Mouse (Mus musculus) stomach, embryonic 14.5 days (tissue): ENCODE data around the gene Dph1. TPM values are rescaled to one million over a fixed set of nuclear protein-coding genes. Genes with fewer than 3 reads are reported as not detected.

Experiments used
- ATAC-seq: fragments of 200-750 bp; cut with Nextera tagmentation; 2 replicates; pipeline ENCODE4 v1.8.0; 2017; ENCODE audit warnings: low read depth, moderate TSS enrichment; ENCODE audit not compliant: insufficient number of reproducible peaks, insufficient read depth, low FRiP score
- H3K27ac ChIP-seq: fragments of 300-500 bp; sonication (generic); 2 replicates; pipeline ENCODE4 v1.5.1; 2014; ENCODE audit warnings: mild to moderate bottlenecking, low read length, moderate library complexity, mixed read lengths
- H3K27me3 ChIP-seq: fragments of 300-500 bp; sonication (generic); 2 replicates; pipeline ENCODE4 v1.6.1; 2014; ENCODE audit warnings: low read length, control low read depth, mixed read lengths; ENCODE audit not compliant: control insufficient read depth, insufficient read depth
- H3K36me3 ChIP-seq: fragments of 300-500 bp; sonication (generic); 2 replicates; pipeline ENCODE4 v1.6.1; 2014; ENCODE audit warnings: mild to moderate bottlenecking, control low read depth, low read length, moderate library complexity, mixed read lengths; ENCODE audit not compliant: control insufficient read depth, insufficient read depth
- H3K4me1 ChIP-seq: fragments of 300-500 bp; sonication (generic); 2 replicates; pipeline ENCODE4 v1.6.1; 2014; ENCODE audit warnings: low read length, control low read depth, mixed read lengths; ENCODE audit not compliant: control insufficient read depth, insufficient read depth
- H3K4me2 ChIP-seq: fragments of 300-500 bp; sonication (generic); replicated peaks from 2 replicates; pipeline ENCODE4 v1.6.1; 2014; ENCODE audit warnings: low read depth, low read length, control low read depth
- H3K4me3 ChIP-seq: fragments of 300-500 bp; sonication (generic); 2 replicates; pipeline ENCODE4 v1.5.1; 2014; ENCODE audit warnings: low read depth, low read length, control low read depth
- H3K9ac ChIP-seq: fragments of 300-500 bp; sonication (generic); replicated peaks from 2 replicates; pipeline ENCODE4 v1.6.1; 2014; ENCODE audit warnings: low read depth, mild to moderate bottlenecking, control low read depth, low read length, moderate library complexity, mixed read lengths
- H3K9me3 ChIP-seq: fragments of 300-500 bp; sonication (generic); 2 replicates; pipeline ENCODE4 v1.6.1; 2016; ENCODE audit warnings: low read depth, low read length, control low read depth; ENCODE audit not compliant: control insufficient read depth
- WGBS: fragments of 180-500 bp; shearing (Covaris S2); extraction: QIAGEN DNeasy Blood & Tissue Kit; methylation state at CpG from one replicate; pipeline ENCODE4 v1.1.7; 2014; 5-methylcytosine and 5-hydroxymethylcytosine counted together
- polyA plus RNA-seq: library from polyadenylated mRNA; unstranded; fragments of >200 nt; fragmentation: Nextera tagmentation; extraction: Ambion mirVana; gene quantifications from 2 replicates; pipeline ENCODE4 v1.2.1, GENCODE M21; 2014

Dph1 gene
- polyA plus RNA-seq, 1 experiment from 2014 or later, result 20.5 TPM

DNA sequence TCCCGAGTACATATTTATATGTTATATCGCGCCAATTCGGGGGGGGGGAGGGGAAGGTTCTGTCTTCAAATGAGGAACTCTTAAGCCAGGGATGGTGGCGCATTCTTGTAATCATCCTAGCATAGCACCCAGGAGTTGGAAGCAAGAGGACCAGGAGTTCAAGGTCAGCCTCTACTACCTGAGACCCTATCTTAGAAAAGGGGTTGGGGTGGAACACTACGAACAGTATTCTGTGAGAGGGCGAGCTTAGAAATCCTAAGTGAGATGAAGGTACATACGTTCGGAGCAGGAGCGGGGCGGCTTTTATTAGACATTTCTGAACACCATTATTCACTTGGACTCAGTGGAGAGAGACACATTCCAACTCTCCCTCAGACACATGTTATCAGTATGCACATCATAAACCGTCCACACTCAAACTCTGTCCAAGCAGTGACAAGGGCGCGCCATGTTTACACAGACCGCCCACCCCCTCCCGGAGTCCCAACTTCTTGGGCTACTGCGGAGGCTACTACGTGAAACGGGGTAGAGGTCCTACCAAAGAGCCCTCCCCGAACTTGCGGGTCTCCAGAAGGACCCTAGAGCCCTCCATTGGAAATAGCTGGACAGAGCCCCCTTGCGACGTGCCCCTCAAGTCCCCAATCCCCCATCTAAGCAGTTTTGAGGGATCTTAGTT, 21.5 kb downstream of the Dph1 start, which contains the start of gene Hic1:
Gene Hic1, minus strand, starts transcription at position 115 of the 676 bp plus-strand sequence.
- H3K9me3 ChIP-seq, result no peaks in the 10 kb centered on the region
- peak within 1 kb of the TSS; percentile 63 for H3K4me2 ChIP-seq
- H3K27me3 ChIP-seq, result 0 out of 2 replicates have a peak, but pooled peaks cover 8% of the 10 kb centered on the region
- H3K4me1 ChIP-seq, result peaks cover 33% of the 10 kb centered on the region
- H3K36me3 ChIP-seq, result peaks cover 23% of the 10 kb centered on the region
- peak within 1 kb of the TSS; percentile 97 for H3K9ac ChIP-seq
- no peak for ATAC-seq
- H3K4me3 ChIP-seq, result peak within 1 kb of the TSS; percentile 85
- 2% methylated on average over 23 of the region's 23 CpGs for WGBS
- H3K27ac ChIP-seq, result peak within 1 kb of the TSS; percentile 98

- Histone ChIP-seq H3K4me1 (peaks cover 31% of the 10 kb centered on the region), H3K27me3 (0 out of 2 replicates have a peak, but pooled peaks cover 8% of the 10 kb centered on the region)
- WGBS, result under 1% methylated on average over 78 of the region's 83 CpGs
These were observed 22.3 kb downstream of the Dph1 start for GRCm38 (mm10) chr11:75168590-75169361.

DNA sequence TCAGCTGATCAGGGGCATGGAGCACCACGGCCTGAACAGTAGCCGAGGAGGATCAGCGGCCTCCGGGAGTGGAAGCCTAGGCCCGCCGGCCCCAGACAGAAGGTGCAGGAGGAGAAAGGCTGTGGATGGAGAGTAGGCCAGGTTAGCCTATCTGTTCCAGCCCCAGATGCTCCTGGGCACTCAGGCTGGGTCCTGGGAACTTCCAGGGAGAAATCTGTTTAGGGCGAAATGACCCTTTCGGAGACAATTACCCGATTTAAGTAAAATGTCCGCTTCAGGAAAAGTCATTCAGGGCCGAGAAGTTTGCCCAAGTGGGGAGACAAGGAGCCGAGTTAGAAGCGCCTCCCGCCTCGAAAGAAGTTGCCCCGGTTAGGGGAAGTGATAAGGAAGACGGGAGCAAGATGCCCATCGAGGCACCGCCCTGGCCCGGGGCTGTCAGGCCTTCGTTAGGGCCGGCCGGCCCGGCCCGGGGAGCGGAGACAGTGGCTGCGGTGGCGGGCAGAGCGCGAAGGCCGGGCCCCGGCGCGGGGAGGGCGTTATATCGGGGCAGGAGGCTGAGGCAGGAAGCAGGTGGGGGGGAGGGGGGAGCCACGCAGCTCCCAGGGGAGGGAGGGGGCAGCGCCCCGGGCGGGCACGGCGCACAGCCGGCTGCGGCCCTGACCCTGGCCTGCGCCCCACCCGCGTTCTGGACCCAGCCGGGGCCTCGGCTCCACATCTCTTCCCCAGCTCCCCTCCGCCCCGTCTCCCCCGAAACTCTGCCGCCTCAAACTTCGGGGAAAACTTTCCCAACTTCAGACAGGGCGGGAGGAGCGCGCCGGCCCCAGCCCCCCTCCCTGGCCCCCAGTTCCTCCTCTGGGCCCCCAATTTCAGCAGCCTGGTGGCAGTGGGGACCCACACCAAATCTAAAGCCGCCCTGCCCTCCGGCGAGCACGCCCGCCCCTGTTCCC, 23.1 kb downstream of the Dph1 start:
- H3K27ac ChIP-seq, result peak overlapping the region; percentile 98
- H3K27me3 ChIP-seq, result 0 out of 2 replicates have a peak, but pooled peaks cover 8% of the 10 kb centered on the region
- no peak for ATAC-seq
- peak overlapping the region; percentile 63 for H3K4me2 ChIP-seq
- H3K9me3 ChIP-seq, result no peaks in the 10 kb centered on the region
- 6% methylated on average over 47 of the region's 63 CpGs for WGBS
- H3K4me1 ChIP-seq, result peaks cover 37% of the 10 kb centered on the region
- H3K9ac ChIP-seq, result peak overlapping the region; percentile 97
- peak overlapping the region; percentile 85 for H3K4me3 ChIP-seq
- peaks cover 35% of the 10 kb centered on the region for H3K36me3 ChIP-seq

More at GRCm38 (mm10) chr11:75168590-75169361, 22.3 kb downstream of the Dph1 start:
- peak overlapping the region; percentile 63 for H3K4me2 ChIP-seq
- peak overlapping the region; percentile 85 for H3K4me3 ChIP-seq
- H3K27ac ChIP-seq, result peak overlapping the region; percentile 98
- peaks cover 26% of the 10 kb centered on the region for H3K36me3 ChIP-seq
- no peaks in the 10 kb centered on the region for H3K9me3 ChIP-seq
- peak overlapping the region; percentile 97 for H3K9ac ChIP-seq
- ATAC-seq, result peak; percentile 24; the same call in 1 of the 2 replicates

DNA sequence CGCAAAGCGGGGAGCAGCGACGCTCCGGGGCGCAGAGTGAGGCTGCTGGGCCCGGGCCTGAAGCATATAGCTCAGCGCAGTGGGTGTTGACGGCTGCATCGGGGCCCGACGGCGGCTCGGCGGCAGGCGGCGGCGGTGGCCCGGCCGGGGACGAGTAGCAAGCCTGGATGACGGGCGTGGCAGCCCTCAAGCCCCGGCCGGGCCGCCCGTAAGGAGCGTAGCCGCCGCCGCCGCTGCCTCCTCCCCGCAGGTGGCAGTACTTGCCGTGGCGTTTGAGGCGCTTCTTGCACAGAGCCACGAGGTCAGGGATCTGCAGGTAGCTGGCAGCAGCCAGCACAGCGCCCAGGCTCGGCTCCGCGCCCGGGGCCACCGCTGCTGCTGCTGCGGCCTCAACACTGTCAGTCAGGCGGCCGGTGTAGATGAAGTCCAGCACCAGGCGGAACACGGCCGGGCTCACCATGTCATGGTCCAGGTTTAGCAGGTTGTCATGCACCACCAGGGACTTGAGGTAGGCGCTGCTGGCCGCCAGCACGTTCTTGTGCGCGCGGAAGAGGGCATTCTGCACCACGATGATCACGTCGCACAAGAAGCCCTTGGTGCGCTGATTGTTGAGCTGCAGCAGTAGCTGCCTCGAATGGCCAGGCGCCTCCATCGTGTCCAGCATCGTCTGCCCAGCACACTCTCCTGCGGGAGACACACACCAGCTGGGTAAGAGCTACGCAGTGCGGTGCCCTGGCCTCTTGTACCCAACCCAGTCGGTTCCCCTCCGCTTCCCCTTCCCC, 24.0 kb downstream of the Dph1 start:
- H3K4me3 ChIP-seq, result peak overlapping the region; percentile 85
- H3K4me2 ChIP-seq, result peak overlapping the region; percentile 63
- 0 out of 2 replicates have a peak, but pooled peaks cover under 1% of the 10 kb centered on the region for H3K27me3 ChIP-seq
- no peak for ATAC-seq
- H3K4me1 ChIP-seq, result peaks cover 39% of the 10 kb centered on the region
- H3K9me3 ChIP-seq, result no peaks in the 10 kb centered on the region
- H3K9ac ChIP-seq, result peak overlapping the region; percentile 97
- 4% methylated on average over 66 of the region's 68 CpGs for WGBS
- peaks cover 43% of the 10 kb centered on the region for H3K36me3 ChIP-seq
- peak overlapping the region; percentile 98 for H3K27ac ChIP-seq

GRCm38 (mm10) chr11:75166193-75166842, 24.7 kb downstream of the Dph1 start:
- H3K4me3 ChIP-seq, result peak overlapping the region; percentile 85
- peak overlapping the region; percentile 97 for H3K9ac ChIP-seq
- no peak for ATAC-seq
- peaks cover 43% of the 10 kb centered on the region for H3K4me1 ChIP-seq
- H3K4me2 ChIP-seq, result peak overlapping the region; percentile 63
- H3K36me3 ChIP-seq, result peaks cover 44% of the 10 kb centered on the region
- WGBS, result 9% methylated on average over 55 of the region's 55 CpGs
- peak overlapping the region; percentile 98 for H3K27ac ChIP-seq
- H3K27me3 ChIP-seq, result no peaks in the 10 kb centered on the region
- H3K9me3 ChIP-seq, result no peaks in the 10 kb centered on the region

DNA sequence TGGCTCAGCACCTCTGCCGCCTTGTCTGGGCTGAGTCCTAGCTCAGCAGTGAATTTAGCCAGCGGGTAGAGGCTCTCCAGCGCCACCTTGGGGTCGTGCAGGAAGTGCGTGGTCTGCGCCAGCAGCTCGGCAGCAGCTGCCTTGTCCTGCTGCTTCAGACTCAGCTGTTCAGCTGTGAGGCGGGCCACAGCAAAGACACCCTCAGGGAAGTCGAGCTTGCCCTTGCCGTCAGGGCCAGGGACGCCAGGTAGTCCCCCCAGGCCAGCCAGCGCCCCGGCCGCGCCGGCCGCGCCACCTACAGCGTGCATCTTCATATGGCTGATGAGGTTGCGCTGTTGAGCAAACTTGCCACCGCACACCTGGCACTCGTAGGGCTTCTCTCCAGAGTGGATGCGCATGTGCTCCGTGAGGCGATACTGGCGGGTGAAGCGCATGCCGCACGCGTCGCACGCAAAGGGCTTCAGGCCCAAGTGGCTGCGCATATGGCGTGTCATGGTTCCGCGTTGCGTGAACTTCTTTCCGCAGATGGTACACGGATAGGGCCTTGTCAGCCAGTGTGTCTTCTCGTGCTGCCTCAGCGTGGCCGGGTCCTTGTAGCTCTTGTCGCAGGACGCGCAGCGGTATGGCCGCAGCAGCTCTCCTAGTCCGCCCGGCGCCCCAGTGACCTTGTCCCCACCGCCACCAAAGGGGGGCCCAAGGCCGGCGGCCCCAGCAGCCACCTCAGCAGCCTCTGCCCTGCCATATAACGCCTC, 25.4 kb downstream of the Dph1 start:
- Histone ChIP-seq H3K4me3 (peak overlapping the region; percentile 85), H3K27me3 (no peaks in the 10 kb centered on the region), H3K4me1 (peaks cover 41% of the 10 kb centered on the region), H3K36me3 (peaks cover 48% of the 10 kb centered on the region), H3K9me3 (no peaks in the 10 kb centered on the region), H3K9ac (peak overlapping the region; percentile 97), H3K27ac (peak overlapping the region; percentile 98), H3K4me2 (peak overlapping the region; percentile 63)
- 14% methylated on average over 52 of the region's 54 CpGs for WGBS
- ATAC-seq, result no peak

DNA sequence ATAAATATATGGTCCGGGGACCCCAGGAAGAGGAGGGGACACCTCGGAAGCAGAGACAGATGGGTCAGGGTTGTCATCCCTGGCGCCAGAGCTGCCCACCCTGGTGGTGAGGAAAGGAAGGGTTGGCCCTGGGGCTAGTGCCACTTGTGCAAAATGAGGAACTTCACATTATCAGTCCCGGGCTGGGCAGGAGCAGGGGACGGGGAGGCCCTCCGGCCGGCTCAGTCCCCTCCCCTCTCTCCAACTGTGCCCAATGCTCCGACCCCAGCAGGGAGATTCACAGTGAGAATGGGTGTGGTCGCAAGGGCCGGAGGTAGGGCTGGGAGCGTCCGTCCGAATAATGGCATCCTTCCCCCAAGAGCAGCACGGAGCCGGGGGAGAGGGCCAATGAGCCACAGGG, 26.3 kb downstream of the Dph1 start:
- 22% methylated on average over 15 of the region's 15 CpGs for WGBS
- no peak for ATAC-seq
- peak overlapping the region; percentile 85 for H3K4me3 ChIP-seq
- H3K9ac ChIP-seq, result peak overlapping the region; percentile 97
- no peaks in the 10 kb centered on the region for H3K9me3 ChIP-seq
- H3K27me3 ChIP-seq, result no peaks in the 10 kb centered on the region
- peaks cover 54% of the 10 kb centered on the region for H3K36me3 ChIP-seq
- peaks cover 44% of the 10 kb centered on the region for H3K4me1 ChIP-seq
- H3K27ac ChIP-seq, result peak overlapping the region; percentile 98
- peak overlapping the region; percentile 63 for H3K4me2 ChIP-seq
